Mouse (Mus musculus) small intestine, adult 2 months (tissue): ENCODE measurements around the gene Ndufaf3.

Experiments used
- CTCF ChIP-seq: fragments of 200-500 bp; IDR thresholded peaks from 2 replicates; pipeline ENCODE4 v1.5.1; 2012; ENCODE audit warnings: low read depth, mild to moderate bottlenecking, control low read depth, inconsistent platforms, low read length, moderate library complexity, mixed read lengths; ENCODE audit not compliant: insufficient replicate concordance, insufficient read length; ENCODE audit errors: extremely low read depth
- POLR2A ChIP-seq: fragments of 200-500 bp; IDR thresholded peaks from 2 replicates; pipeline ENCODE4 v1.6.1; 2012; ENCODE audit warnings: low read depth, mild to moderate bottlenecking, control low read depth, inconsistent platforms, low read length, moderate library complexity

DNA sequence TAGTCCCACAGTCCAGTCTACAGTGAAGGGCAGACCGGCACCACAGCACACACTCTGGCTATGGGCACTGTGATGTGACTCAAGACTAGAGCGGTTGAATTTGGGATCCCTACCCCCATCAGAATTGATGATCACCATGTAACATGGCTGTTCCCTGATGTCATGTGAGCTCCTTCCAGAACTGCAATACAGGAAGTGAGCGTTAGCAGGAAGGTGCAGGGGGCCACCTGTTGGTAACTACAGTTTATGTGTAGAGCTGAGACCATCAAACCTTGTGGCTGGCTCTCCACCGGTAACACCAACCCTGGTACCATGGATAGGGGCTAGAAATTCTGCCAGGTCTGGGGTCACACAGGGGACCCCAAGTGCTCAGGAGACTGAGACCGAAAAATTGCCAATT lies 22.0 kb upstream of the Ndufaf3 start:
- TF ChIP-seq CTCF: no peak
- TF ChIP-seq POLR2A: no peak
